Mouse (Mus musculus) liver, adult 10 weeks (tissue): Measurements from ENCODE around the gene Sigmar1. TPM values are rescaled to one million over a fixed set of nuclear protein-coding genes. Genes with fewer than 3 reads are reported as not detected.

ENCODE experiments used
- polyA plus RNA-seq: library from polyadenylated mRNA; stranded (reverse); fragments of 350-450 nt; fragmentation: Illumina TruSeq; extraction: RNeasy Lipid Tissue Mini Kit (QIAGEN cat#74804); gene quantifications from one replicate; pipeline ENCODE4 v1.2.3, GENCODE M21; 2014; ENCODE audit warnings: low read depth, low replicate concordance

Sigmar1 gene
- 109 TPM for polyA plus RNA-seq

DNA sequence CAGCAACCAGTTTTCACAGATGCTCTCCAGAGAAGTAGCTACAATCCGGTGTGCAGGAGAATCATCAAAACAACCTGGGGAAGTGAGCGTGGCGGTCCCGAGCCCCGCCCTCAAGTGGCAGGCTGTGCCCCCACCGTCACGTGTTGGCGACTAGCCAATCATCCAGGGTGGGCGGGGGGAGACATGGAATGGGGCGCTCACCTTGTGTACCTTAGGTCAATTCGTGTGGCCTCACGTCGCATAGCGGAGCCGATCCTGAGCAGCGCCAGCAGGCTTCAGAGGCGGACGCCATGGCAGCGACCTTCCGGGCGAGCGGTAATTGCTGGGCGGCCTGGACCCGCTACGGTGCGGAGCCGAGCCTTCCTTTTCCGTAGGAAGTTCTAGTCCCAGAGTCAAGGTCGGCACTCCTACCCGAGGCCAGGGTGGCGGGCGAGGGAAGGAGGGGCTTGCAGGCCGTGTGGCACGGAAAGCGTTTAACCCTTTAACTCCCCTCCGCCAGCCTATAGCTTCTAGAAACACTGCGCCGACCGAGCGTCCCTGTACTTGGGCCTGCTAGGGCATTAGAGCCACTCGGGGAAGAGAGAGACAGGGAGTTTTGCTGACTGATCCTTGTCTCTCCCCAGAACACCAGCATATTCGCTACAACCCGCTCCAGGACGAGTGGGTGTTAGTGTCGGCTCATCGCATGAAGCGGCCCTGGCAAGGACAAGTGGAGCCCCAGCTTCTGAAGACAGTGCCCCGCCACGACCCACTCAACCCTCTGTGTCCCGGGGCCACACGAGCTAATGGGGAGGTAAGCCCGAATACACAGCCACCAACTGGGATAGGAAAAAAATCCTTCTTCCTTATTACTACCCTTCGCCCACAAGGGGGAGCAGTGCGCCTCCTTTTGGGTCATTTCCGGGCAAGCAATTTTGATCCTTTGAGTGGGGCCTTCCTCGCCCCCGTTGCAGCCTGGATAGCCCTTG lies at the start of gene Sigmar1:
TSS of gene Sigmar1 (minus strand) at position 820 of the 968 bp plus-strand sequence.

DNA sequence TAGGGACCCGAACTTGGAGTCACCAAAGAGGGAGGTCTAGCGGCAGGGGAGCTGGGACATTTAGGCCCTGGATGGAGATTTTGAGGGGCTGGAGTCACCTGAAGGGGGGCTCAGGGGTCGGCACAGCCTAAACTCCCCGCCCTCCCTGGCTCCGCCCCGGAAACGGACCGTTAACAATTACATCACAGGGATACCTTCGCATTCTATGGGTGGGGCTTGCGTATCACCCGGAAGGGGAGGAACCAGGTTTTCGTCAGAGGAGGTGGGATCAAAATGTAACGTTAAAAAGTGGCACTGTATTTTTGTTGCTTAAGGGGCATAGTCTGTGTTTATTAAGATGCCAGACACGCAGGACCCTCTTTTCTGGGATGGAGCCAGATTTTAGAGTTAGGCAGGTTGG lies 18.0 kb upstream of the Sigmar1 start, which contains the start of gene Ccl27a:
TSS of gene Ccl27a (minus strand) at position 246 of the 400 bp plus-strand sequence.

DNA sequence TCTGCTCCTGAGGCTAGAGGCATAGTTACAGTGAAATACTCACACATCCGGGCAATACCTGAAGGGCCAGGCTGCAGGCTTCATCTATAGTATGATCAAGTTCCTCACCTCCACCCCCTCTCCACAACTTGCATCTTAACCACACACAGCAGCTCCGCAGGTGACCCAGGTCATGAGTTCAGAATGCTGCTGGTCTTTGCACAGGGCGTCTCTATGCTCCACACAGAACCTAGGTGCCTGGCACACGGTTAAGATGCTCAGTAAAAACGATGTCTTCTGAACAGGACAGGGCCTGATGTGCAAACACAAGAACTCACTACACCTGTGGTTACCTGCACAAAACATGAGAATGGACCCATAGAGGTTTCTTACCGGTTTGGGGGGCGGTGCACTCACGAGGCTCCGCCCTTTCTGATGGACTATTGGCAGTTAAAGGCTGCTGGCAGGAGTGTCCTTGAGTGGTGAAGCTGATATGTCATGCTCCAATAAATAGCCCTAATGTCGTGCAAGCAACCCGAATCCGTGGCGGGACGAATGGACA lies 1.1 kb downstream of the Sigmar1 start, which contains the start of gene Galt:
TSS of gene Galt (plus strand) at position 432 of the 541 bp plus-strand sequence.

DNA sequence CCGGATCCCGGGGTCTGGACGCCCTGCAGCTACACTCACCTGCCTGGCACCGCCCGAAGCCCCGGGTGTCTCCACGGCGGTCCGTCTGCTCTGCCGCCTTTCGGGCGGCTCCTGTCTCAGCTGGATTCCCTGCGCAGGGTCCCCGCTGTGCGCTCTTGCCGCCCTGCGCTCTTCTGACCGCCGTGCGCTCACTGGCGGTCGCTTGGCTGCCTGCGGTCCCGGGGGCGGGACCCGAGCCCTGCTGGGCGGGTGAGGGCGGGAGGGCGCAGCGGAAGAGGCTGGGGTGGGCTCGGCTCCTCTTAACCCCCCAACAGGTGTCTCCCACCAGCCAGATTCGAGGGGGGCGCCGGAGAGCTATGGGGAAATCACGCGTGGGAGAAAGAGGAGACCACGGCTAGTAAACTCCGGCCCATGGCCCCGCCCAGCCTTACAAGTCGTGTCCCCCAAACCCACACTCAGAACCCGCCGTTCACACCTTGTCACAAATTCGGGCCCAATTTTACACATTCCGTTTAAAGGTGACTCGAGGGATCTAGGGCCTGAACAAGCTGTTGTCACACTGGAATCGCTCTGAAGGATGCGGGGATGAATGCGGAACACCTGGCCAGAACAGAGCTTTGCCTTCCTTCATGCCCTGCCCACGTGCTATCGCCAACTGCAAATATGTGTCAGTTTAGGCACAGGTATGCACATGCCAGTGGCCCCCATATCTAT lies 24.7 kb downstream of the Sigmar1 start, which contains the start of gene Arid3c:
TSS of gene Arid3c (minus strand) at position 91 of the 714 bp plus-strand sequence.

DNA sequence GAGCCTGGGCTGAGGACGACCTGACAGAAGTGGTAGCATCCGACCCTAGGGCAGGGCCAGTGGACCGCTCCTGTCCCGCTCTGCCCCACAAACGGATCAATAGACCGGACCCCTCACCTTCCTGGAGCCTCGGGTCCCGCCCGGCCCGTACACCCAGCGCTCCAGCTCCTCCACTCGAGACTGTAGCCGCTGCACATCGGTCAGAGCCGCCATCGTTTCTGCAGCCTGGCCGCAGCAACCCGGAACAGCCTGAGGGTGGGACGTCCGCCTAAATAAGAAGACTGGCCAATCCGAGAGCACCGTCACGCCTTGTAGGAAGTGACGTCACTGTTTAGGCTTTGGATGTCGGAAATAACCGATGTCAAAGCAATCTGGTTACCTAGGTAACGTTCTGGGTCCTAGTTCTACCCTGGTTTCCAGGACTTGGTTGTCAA lies 33.0 kb downstream of the Sigmar1 start, which contains the start of gene Dctn3:
TSS of gene Dctn3 (minus strand) at position 253 of the 434 bp plus-strand sequence.

DNA sequence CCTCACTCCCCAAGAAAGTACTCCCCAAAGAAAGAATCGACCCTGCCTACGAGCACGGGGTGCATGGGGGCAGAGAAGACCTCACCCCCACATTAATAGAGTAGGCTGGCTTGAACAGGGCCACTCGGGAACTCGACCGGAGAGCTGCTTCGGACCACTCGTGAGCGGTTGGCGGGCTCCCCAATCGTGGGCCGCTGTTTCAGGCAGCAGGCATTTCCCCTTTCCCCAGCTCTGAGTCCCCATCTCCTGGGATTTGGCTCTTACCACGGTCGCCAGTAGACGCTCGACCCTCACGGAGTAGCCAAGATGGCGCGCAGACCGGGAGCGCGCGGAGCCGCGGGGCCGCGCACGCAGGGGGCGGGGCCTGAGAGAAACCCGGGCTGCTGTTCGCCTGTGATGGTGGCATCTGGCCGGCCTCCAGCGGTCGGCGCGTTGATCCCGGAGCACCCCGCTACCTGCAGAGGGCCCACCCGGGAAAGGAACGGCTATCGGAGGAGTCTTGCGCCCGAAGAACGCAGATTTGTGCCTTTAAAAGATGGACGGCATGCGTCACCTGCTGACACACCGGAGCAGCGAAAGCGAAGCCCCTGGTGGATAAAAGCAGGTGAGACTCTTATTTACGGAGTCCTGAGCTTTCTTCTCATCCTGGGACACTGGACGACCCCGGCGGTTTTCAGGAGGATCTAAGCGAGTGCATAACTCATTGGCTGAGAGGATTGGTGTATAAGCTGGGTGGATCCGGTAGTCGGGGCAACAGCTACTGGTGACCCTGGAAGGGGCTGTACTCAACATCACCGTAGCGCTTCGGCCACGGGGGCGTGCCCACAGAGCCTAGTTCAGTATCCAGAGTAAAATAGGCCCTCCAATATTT lies 42.5 kb downstream of the Sigmar1 start, which contains the start of gene Rpp25l:
TSS of gene Rpp25l (minus strand) at position 338 of the 871 bp plus-strand sequence.

DNA sequence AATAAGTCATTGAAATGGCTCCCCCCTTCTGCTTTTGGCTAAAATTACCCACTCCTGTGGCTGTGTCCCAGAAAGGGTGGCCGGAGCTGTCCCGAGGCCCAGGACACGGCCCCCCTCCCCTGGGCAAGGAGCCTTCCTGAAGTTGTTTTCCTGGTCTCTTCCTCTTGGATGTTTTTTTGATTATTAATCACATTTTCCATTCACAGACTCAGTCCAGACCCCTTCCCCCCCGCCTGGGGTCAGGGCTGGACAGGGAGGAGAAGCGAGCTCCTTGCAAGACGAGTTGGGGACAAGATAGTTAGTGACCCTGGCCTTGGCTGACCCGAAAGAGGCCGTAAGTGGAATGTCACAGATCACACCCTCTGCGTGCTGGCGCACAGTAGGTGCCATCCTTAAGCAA lies 56.2 kb downstream of the Sigmar1 start, which contains the start of gene Il11ra1:
TSS of gene Il11ra1 (plus strand) at position 207 of the 400 bp plus-strand sequence.

DNA sequence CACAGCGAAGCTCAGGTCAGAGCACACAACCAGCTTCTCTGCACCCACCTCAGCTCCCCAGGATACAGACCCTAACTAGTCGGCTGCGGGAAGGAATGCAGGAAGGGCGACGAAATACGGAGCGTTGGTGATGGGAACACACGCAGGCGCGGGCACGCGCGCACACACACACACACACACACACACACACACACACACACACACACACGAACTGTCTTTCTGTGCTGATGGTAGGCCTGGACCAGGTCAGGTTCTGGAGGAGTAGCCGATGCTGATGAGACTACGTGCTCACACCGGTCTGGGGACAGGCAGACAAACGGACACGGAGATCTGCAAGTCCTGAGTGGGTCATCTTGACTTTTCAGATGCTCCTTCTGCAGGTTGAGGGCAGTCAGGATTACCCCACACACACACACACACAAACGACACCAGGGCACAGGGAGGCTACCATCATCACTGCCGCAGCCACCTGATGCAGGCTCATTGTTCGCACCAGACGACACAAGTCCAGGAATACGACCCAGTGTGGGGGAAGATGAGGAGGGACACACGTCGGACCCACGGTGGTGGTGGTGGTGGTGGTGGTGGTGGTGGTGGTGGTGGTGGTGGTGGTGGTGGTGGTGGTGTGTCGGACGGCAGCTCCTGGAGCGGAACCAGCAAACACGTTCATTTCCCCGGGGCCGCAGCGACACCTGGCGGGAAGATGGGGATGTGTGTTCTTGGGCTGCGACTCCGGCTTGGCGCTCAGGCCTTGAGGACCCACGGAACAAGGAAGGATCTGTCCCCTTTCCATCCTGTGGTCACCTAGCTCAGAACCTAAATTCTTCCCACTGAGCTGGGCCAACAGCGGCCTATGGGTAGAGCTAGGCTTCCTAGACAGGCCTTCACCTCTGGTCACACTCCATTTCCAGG lies 58.8 kb downstream of the Sigmar1 start, which contains the start of gene Cntfr:
TSS of gene Cntfr (minus strand) at position 160 of the 912 bp plus-strand sequence.

Other genes starting within 250 kb of the Sigmar1 start
- not detected for gene 1110017D15Rik, start 238.8 kb downstream of the Sigmar1 start, polyA plus RNA-seq
- gene Fam219a, start 186.6 kb downstream of the Sigmar1 start, polyA plus RNA-seq, result 0.77 TPM
- not detected for gene Dnaic1, start 186.4 kb downstream of the Sigmar1 start, polyA plus RNA-seq
- gene Enho, start 115.8 kb downstream of the Sigmar1 start, polyA plus RNA-seq, result 0.53 TPM
- gene Cntfr, start 59.1 kb downstream of the Sigmar1 start, polyA plus RNA-seq, result not detected
- gene Il11ra1, start 56.2 kb downstream of the Sigmar1 start, polyA plus RNA-seq, result 22.8 TPM
- gene Rpp25l, start 42.6 kb downstream of the Sigmar1 start, polyA plus RNA-seq, result 0.85 TPM
- 16.2 TPM for gene Dctn3, start 33.0 kb downstream of the Sigmar1 start, polyA plus RNA-seq
- not detected for gene Arid3c, start 25.0 kb downstream of the Sigmar1 start, polyA plus RNA-seq
- gene Galt, start 929 bp downstream of the Sigmar1 start, polyA plus RNA-seq, result 6.9 TPM
- gene Ccl27a, start 18.1 kb upstream of the Sigmar1 start, polyA plus RNA-seq, result 9.1 TPM
- not detected for gene Gm21541, start 147.5 kb upstream of the Sigmar1 start, polyA plus RNA-seq
- 1.1 TPM for gene Gm20878, start 185.4 kb upstream of the Sigmar1 start, polyA plus RNA-seq
- gene Fam205a4, start 209.9 kb upstream of the Sigmar1 start, polyA plus RNA-seq, result not detected